16 mouse cellular contexts compared by ENCODE assay signal in the genomic region with DNA sequence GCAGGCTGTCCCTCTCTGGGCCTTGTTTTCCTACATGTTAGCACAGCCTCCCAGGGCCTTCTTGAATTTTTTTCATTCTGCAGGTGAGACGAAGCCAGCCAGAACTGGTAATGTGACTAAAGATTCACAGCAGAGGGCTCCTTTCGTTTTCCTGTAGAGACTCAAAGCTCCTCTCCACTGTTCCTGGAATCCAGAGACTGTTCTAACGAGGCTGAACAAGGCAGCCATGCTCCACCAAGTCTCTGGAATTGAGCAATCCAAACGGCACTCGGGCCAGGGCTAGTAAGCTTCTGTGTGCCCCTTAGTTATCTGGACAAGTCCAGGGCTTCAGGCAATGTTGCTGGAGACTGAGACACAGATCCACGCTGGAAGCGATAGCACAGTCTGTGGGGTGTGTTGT. TPM values are rescaled to one million over a fixed set of nuclear protein-coding genes. Genes with fewer than 3 reads are reported as not detected.
DNase-seq lines count a peak whose midpoint lies in the region; ATAC-seq lines count a peak whose summit lies in the region.
"Had no signal": no experiment of that assay in that cellular context is flagged by ENCODE, and none has a peak within 500 bp of the region (broad histone marks: within the 10 kb centered on the region; RNA-seq: fewer than 3 reads in every experiment).

No protein-coding gene starts in this region.

- no peak overlapping the region for H3K9ac ChIP-seq in limb, embryonic 15.5 days
- no peak overlapping the region for H3K9ac ChIP-seq in embryonic facial prominence, embryonic 12.5 days
- peak overlapping the region; percentile 17; the same call in 1 of the 2 replicates for H3K9ac ChIP-seq in lung, embryonic 16.5 days (ENCODE audit: low read length)
- H3K9ac ChIP-seq: forebrain, embryonic 13.5 days; liver, embryonic 14.5 days; midbrain, embryonic 15.5 days had no signal

- intact Hi-C loops in heart, postnatal 25 days (cut with DNase I) = no loop called here

- peaks cover 50% of the 10 kb centered on the region for H3K4me1 ChIP-seq in limb, embryonic 15.5 days
- peaks cover 49% of the 10 kb centered on the region for H3K4me1 ChIP-seq in limb, embryonic 10.5 days
- H3K4me1 ChIP-seq in embryonic facial prominence, embryonic 12.5 days = peaks cover 23% of the 10 kb centered on the region
- peaks cover 56% of the 10 kb centered on the region for H3K4me1 ChIP-seq in lung, embryonic 16.5 days (replicated peaks; ENCODE audit: control insufficient read depth, insufficient read depth, low read length)

- H3K4me2 ChIP-seq in limb, embryonic 15.5 days = no peak overlapping the region
- H3K4me2 ChIP-seq in embryonic facial prominence, embryonic 12.5 days (replicated peaks) = no peak overlapping the region
- no peak overlapping the region for H3K4me2 ChIP-seq in lung, embryonic 16.5 days (ENCODE audit: low read depth, low read length)
- H3K4me2 ChIP-seq: forebrain, embryonic 13.5 days; midbrain, embryonic 15.5 days had no signal

- peak overlapping the region; percentile 62 for H3K27ac ChIP-seq in limb, embryonic 15.5 days
- no peak overlapping the region for H3K27ac ChIP-seq in limb, embryonic 10.5 days
- H3K27ac ChIP-seq in embryonic facial prominence, embryonic 12.5 days = 0 out of 2 replicates have a peak overlapping the region, but pooled peaks have one; percentile 30
- H3K27ac ChIP-seq in lung, embryonic 16.5 days (ENCODE audit: low read length) = peak overlapping the region; percentile 65
- H3K27ac ChIP-seq: forebrain, embryonic 13.5 days; liver, embryonic 14.5 days; midbrain, embryonic 15.5 days had no signal

- H3K4me3 ChIP-seq in limb, embryonic 15.5 days = no peak overlapping the region
- H3K4me3 ChIP-seq in limb, embryonic 10.5 days = no peak overlapping the region
- no peak overlapping the region for H3K4me3 ChIP-seq in embryonic facial prominence, embryonic 12.5 days
- no peak overlapping the region for H3K4me3 ChIP-seq in lung, embryonic 16.5 days (ENCODE audit: low read length)
- H3K4me3 ChIP-seq: forebrain, embryonic 13.5 days; midbrain, embryonic 15.5 days had no signal

- H3K9me3 ChIP-seq in limb, embryonic 15.5 days = no peaks in the 10 kb centered on the region
- no peaks in the 10 kb centered on the region for H3K9me3 ChIP-seq in limb, embryonic 10.5 days (replicated peaks)
- no peaks in the 10 kb centered on the region for H3K9me3 ChIP-seq in embryonic facial prominence, embryonic 12.5 days
- H3K9me3 ChIP-seq in lung, embryonic 16.5 days (ENCODE audit: control insufficient read depth, low read length) = no peaks in the 10 kb centered on the region
- H3K9me3 ChIP-seq: forebrain, embryonic 13.5 days; midbrain, embryonic 15.5 days had no signal

- ATAC-seq in limb, embryonic 15.5 days (ENCODE audit: insufficient number of reproducible peaks, low FRiP score, low TSS enrichment, low read depth) = no peak
- ATAC-seq in embryonic facial prominence, embryonic 12.5 days (ENCODE audit: insufficient number of reproducible peaks, insufficient read depth, low FRiP score, low TSS enrichment) = no peak
- ATAC-seq in lung, embryonic 16.5 days (ENCODE audit: low read depth) = no peak
- ATAC-seq: forebrain, embryonic 13.5 days; midbrain, embryonic 15.5 days had no signal

- H3K27me3 ChIP-seq in limb, embryonic 15.5 days = peaks cover 24% of the 10 kb centered on the region
- peaks cover 47% of the 10 kb centered on the region for H3K27me3 ChIP-seq in limb, embryonic 10.5 days (ENCODE audit: low read depth, poor library complexity, severe bottlenecking)
- H3K27me3 ChIP-seq in embryonic facial prominence, embryonic 12.5 days = peaks cover 31% of the 10 kb centered on the region
- no peaks in the 10 kb centered on the region for H3K27me3 ChIP-seq in lung, embryonic 16.5 days (ENCODE audit: control insufficient read depth, insufficient read depth, low read depth, low read length)

- 51% methylated on average over 7 of the region's 7 CpGs for WGBS in limb, embryonic 15.5 days
- WGBS in limb, embryonic 10.5 days = 69% methylated on average over 7 of the region's 7 CpGs
- 54% methylated on average over 7 of the region's 7 CpGs for WGBS in embryonic facial prominence, embryonic 12.5 days
- WGBS in lung, embryonic 16.5 days = 40% methylated on average over 7 of the region's 7 CpGs

- DNase-seq in heart, adult 11 months = peak; percentile 87
- no peak for DNase-seq in heart, postnatal 25 days (ENCODE audit: low spot score)
- no peak for DNase-seq in limb, embryonic 10.5 days (ENCODE audit: low spot score)
- no peak for DNase-seq in layer of hippocampus, adult 11-12 months (ENCODE audit: low spot score)
- DNase-seq in retina, postnatal 1 day = no peak
- DNase-seq: gastrocnemius, postnatal 25 days had no signal

- H3K36me3 ChIP-seq in limb, embryonic 15.5 days = no peaks in the 10 kb centered on the region
- H3K36me3 ChIP-seq in limb, embryonic 10.5 days = no peaks in the 10 kb centered on the region
- H3K36me3 ChIP-seq in embryonic facial prominence, embryonic 12.5 days = no peaks in the 10 kb centered on the region
- H3K36me3 ChIP-seq in lung, embryonic 16.5 days (ENCODE audit: control insufficient read depth, insufficient read depth, low read length) = no peaks in the 10 kb centered on the region
- H3K36me3 ChIP-seq: midbrain, embryonic 15.5 days had no signal

RNA-seq across cellular contexts. Expression of a gene that starts 2.6 kb away (rescaled TPM):
- 10 to 100 TPM; 56.0 to 69.2 TPM for total RNA-seq in heart, postnatal 25 days (2021)
- polyA plus RNA-seq in limb, embryonic 15.5 days (2015; fragmentation: Nextera tagmentation; extraction: Ambion mirVana) = 31.0 and 32.6 TPM in 2 replicates
- 8.0 and 8.1 TPM in 2 replicates for polyA plus RNA-seq in limb, embryonic 10.5 days (2016; fragmentation: Nextera tagmentation; extraction: Ambion mirVana)
- polyA plus RNA-seq in embryonic facial prominence, embryonic 12.5 days (2016; fragmentation: Nextera tagmentation; extraction: Ambion mirVana) = 11.8 and 12.9 TPM in 2 replicates
- 73.3 and 81.6 TPM in 2 replicates for polyA plus RNA-seq in lung, embryonic 16.5 days (2015; fragmentation: Nextera tagmentation; extraction: Ambion mirVana)

RNA-seq across cellular contexts. Expression of a gene that starts 38.4 kb away (rescaled TPM):
- total RNA-seq in heart, postnatal 25 days (2021) = not detected
- 0.10 and 0.12 TPM in 2 replicates for polyA plus RNA-seq in limb, embryonic 15.5 days (2015; fragmentation: Nextera tagmentation; extraction: Ambion mirVana)
- 0.18 TPM in 1 of 2 replicates, not detected in the other for polyA plus RNA-seq in limb, embryonic 10.5 days (2016; fragmentation: Nextera tagmentation; extraction: Ambion mirVana)
- 0.27 and 0.32 TPM in 2 replicates for polyA plus RNA-seq in embryonic facial prominence, embryonic 12.5 days (2016; fragmentation: Nextera tagmentation; extraction: Ambion mirVana)
- 0.34 and 0.40 TPM in 2 replicates for polyA plus RNA-seq in lung, embryonic 16.5 days (2015; fragmentation: Nextera tagmentation; extraction: Ambion mirVana)
- total RNA-seq: gastrocnemius, postnatal 25 days; neutrophil, adult 5-6 weeks had no signal
- polyA plus RNA-seq: forebrain, embryonic 13.5 days; intestine, embryonic 14.5 days; liver, embryonic 14.5 days had no signal

RNA-seq across cellular contexts. Expression of a gene that starts 44.7 kb away (rescaled TPM):
- not detected for total RNA-seq in heart, postnatal 25 days (2021)
- not detected in 2 replicates for polyA plus RNA-seq in limb, embryonic 15.5 days (2015; fragmentation: Nextera tagmentation; extraction: Ambion mirVana)
- polyA plus RNA-seq in limb, embryonic 10.5 days (2016; fragmentation: Nextera tagmentation; extraction: Ambion mirVana) = not detected in 2 replicates
- not detected in 2 replicates for polyA plus RNA-seq in embryonic facial prominence, embryonic 12.5 days (2016; fragmentation: Nextera tagmentation; extraction: Ambion mirVana)
- not detected in 2 replicates for polyA plus RNA-seq in lung, embryonic 16.5 days (2015; fragmentation: Nextera tagmentation; extraction: Ambion mirVana)
- total RNA-seq: adrenal gland, adult 2 months; gastrocnemius, postnatal 25 days; neutrophil, adult 5-6 weeks had no signal
- polyA plus RNA-seq: adrenal gland, adult 2 months; forebrain, embryonic 13.5 days; intestine, embryonic 14.5 days; liver, embryonic 14.5 days; testis, adult 2 months had no signal
